Mouse (Mus musculus): ENCODE results near the gene Cars. TPM values are rescaled to one million over a fixed set of nuclear protein-coding genes. Genes with fewer than 3 reads are reported as not detected.

Gene Cars
- polyA plus RNA-seq, 1 experiment from 2014 or later = 56.6 TPM

DNA sequence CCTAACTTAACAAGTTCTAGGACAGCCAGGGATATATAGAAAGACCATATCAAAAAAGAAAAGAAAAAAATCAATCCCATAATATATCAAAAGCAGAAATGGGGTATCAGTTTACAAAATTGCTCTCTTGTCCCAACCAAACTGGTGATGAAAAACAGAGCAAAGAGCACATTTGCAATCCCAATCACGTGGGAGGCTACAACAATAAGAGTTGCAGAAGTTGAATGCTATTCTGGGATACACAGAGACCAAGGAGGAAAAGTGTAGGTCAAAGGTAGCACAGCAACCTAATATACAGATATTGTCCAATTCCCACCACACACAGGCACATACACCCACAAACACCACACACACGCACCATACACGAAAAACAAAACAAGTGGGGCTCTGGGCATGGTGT is 63.6 kb downstream of the Cars start:
- H3K27ac ChIP-seq (ENCODE audit: low read length) = no peak overlapping the region
- H3K4me3 ChIP-seq (ENCODE audit: low read length) = no peak overlapping the region
- peaks cover 55% of the 10 kb centered on the region for H3K36me3 ChIP-seq (ENCODE audit: control insufficient read depth, insufficient read depth, low read length)
- no peaks in the 10 kb centered on the region for H3K4me1 ChIP-seq (replicated peaks; ENCODE audit: control insufficient read depth, insufficient read depth, low read length)
- no peaks in the 10 kb centered on the region for H3K27me3 ChIP-seq (ENCODE audit: control insufficient read depth, insufficient read depth, low read depth, low read length)
- 81% methylated on average over 3 of the region's 3 CpGs for WGBS
- H3K9me3 ChIP-seq (ENCODE audit: control insufficient read depth, low read length) = no peaks in the 10 kb centered on the region
- no peak overlapping the region for H3K9ac ChIP-seq (ENCODE audit: low read length)
- no peak for ATAC-seq (ENCODE audit: low read depth)
- no peak overlapping the region for H3K4me2 ChIP-seq (ENCODE audit: low read depth, low read length)

GRCm38 (mm10) chr7:143533284-143533683 is 66.6 kb downstream of the Cars start:
- H3K4me2 ChIP-seq (ENCODE audit: low read depth, low read length) = no peak overlapping the region
- no peak overlapping the region for H3K4me3 ChIP-seq (ENCODE audit: low read length)
- no peaks in the 10 kb centered on the region for H3K9me3 ChIP-seq (ENCODE audit: control insufficient read depth, low read length)
- ATAC-seq (ENCODE audit: low read depth) = no peak
- H3K27ac ChIP-seq (ENCODE audit: low read length) = no peak overlapping the region
- 75% methylated on average over 2 of the region's 2 CpGs for WGBS
- H3K27me3 ChIP-seq (ENCODE audit: control insufficient read depth, insufficient read depth, low read depth, low read length) = no peaks in the 10 kb centered on the region
- peaks cover 72% of the 10 kb centered on the region for H3K36me3 ChIP-seq (ENCODE audit: control insufficient read depth, insufficient read depth, low read length)
- no peak overlapping the region for H3K9ac ChIP-seq (ENCODE audit: low read length)
- H3K4me1 ChIP-seq (replicated peaks; ENCODE audit: control insufficient read depth, insufficient read depth, low read length) = no peaks in the 10 kb centered on the region

DNA sequence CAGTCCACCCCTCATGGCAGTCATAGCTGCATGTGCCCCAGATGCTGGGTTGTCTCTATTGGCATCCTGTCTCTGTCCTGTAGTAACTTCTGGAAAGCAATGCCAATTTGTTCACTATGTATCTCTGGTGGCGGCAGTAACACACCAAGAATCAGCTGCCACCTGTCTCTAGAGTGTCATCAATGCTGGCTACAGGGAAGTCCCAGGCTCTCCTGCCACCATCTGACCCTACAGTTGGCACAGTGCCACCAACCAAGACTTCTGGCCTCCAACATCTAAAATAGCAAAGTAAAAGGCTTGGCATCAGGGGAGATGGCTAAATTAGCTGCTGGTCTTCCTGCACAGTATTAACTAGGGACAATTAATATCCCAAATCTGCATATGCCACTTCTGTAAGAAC is 67.5 kb downstream of the Cars start:
- H3K9me3 ChIP-seq (ENCODE audit: control insufficient read depth, low read length) = no peaks in the 10 kb centered on the region
- no peak overlapping the region for H3K4me3 ChIP-seq (ENCODE audit: low read length)
- 68% methylated on average over 1 of the region's 1 CpGs for WGBS
- ATAC-seq (ENCODE audit: low read depth) = no peak
- H3K4me1 ChIP-seq (replicated peaks; ENCODE audit: control insufficient read depth, insufficient read depth, low read length) = no peaks in the 10 kb centered on the region
- peaks cover 68% of the 10 kb centered on the region for H3K36me3 ChIP-seq (ENCODE audit: control insufficient read depth, insufficient read depth, low read length)
- no peak overlapping the region for H3K4me2 ChIP-seq (ENCODE audit: low read depth, low read length)
- H3K27ac ChIP-seq (ENCODE audit: low read length) = no peak overlapping the region
- no peak overlapping the region for H3K9ac ChIP-seq (ENCODE audit: low read length)
- no peaks in the 10 kb centered on the region for H3K27me3 ChIP-seq (ENCODE audit: control insufficient read depth, insufficient read depth, low read depth, low read length)

GRCm38 (mm10) chr7:143519333-143519732 is 80.6 kb downstream of the Cars start:
- Histone ChIP-seq H3K4me3 (ENCODE audit: low read length) (no peak overlapping the region), H3K27ac (ENCODE audit: low read length) (no peak overlapping the region), H3K36me3 (ENCODE audit: control insufficient read depth, insufficient read depth, low read length) (peaks cover 62% of the 10 kb centered on the region), H3K9me3 (ENCODE audit: control insufficient read depth, low read length) (no peaks in the 10 kb centered on the region), H3K4me1 (replicated peaks; ENCODE audit: control insufficient read depth, insufficient read depth, low read length) (no peaks in the 10 kb centered on the region), H3K9ac (ENCODE audit: low read length) (no peak overlapping the region), H3K4me2 (ENCODE audit: low read depth, low read length) (no peak overlapping the region), H3K27me3 (ENCODE audit: control insufficient read depth, insufficient read depth, low read depth, low read length) (no peaks in the 10 kb centered on the region)
- ATAC-seq (ENCODE audit: low read depth) = no peak
- WGBS = 67% methylated on average over 4 of the region's 4 CpGs

DNA sequence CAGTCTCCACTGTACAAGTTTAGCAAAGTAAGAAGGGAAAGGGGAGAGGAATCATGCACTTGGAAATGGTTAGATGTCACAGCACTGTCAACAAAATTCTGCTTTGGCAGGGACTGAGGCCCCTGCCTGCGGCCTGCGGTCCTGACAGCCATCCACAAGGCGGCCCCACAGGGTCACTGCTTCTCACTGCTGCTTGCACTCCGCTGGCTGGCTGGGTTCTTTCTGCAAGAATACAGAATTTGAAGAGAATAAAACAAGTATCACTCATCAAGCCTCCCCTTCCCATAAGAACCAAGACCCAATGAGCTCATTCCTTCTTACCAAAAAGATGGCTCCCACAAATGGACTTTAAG is 85.5 kb downstream of the Cars start:
- Histone ChIP-seq H3K4me1 (replicated peaks; ENCODE audit: control insufficient read depth, insufficient read depth, low read length) (no peaks in the 10 kb centered on the region), H3K9me3 (ENCODE audit: control insufficient read depth, low read length) (no peaks in the 10 kb centered on the region), H3K27ac (ENCODE audit: low read length) (no peak overlapping the region), H3K4me2 (ENCODE audit: low read depth, low read length) (no peak overlapping the region), H3K4me3 (ENCODE audit: low read length) (no peak overlapping the region), H3K9ac (ENCODE audit: low read length) (no peak overlapping the region), H3K27me3 (ENCODE audit: control insufficient read depth, insufficient read depth, low read depth, low read length) (no peaks in the 10 kb centered on the region), H3K36me3 (ENCODE audit: control insufficient read depth, insufficient read depth, low read length) (peaks cover 36% of the 10 kb centered on the region)
- no peak for ATAC-seq (ENCODE audit: low read depth)
- 82% methylated on average over 4 of the region's 4 CpGs for WGBS

DNA sequence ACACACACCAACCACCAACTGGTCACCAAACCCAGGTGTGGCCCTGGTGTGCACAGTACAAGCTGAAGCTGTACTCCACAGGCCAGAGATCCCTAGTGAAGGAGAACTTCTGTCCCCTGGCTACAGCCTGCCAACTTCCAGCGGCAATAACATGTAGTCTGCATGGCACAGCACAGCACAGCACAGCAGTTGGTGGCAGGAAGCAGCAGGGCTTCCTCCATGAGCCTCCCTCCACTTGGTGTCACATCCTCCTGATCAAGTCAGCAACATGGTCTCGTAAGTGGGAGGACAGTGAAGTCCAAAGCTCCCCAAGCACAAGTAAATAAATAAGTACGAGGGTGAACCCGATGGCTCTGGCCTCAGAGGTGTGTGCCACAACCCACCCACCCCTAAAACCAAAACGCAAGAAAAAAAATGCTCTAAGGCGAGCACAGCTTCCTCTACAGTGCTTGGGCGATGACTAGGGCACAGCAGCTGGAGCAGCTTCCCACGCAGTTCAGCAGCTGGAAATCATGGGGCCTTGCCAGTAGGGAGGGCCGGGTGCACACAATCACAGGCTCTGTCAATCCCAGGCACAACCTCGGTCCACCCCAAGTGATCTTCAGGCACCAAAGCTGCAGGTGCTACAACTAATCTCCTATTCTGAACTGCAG is 86.0 kb downstream of the Cars start:
- WGBS = 78% methylated on average over 10 of the region's 10 CpGs
- no peaks in the 10 kb centered on the region for H3K9me3 ChIP-seq (ENCODE audit: control insufficient read depth, low read length)
- no peak overlapping the region for H3K4me3 ChIP-seq (ENCODE audit: low read length)
- no peak overlapping the region for H3K27ac ChIP-seq (ENCODE audit: low read length)
- ATAC-seq (ENCODE audit: low read depth) = no peak
- H3K4me2 ChIP-seq (ENCODE audit: low read depth, low read length) = no peak overlapping the region
- H3K4me1 ChIP-seq (replicated peaks; ENCODE audit: control insufficient read depth, insufficient read depth, low read length) = no peaks in the 10 kb centered on the region
- H3K9ac ChIP-seq (ENCODE audit: low read length) = no peak overlapping the region
- H3K27me3 ChIP-seq (ENCODE audit: control insufficient read depth, insufficient read depth, low read depth, low read length) = no peaks in the 10 kb centered on the region
- H3K36me3 ChIP-seq (ENCODE audit: control insufficient read depth, insufficient read depth, low read length) = peaks cover 31% of the 10 kb centered on the region

DNA sequence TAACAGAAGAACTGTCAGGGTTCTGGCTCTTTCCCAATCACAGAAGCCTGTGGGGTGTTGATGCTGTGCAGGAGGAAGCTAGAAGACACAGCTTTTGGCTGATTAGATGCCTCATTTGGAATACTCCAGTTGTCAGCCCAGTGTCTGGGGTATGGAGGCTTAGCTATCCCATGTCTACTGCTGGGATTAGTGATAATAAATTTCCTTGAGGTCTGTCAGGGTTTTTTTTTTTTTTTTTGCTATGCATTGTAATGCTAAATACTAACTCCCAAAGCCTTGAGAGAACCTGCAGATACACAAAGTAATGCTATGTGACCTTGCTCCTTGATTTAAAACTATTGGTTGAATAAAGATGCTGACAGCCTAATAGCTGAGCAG is 88.6 kb downstream of the Cars start:
- ATAC-seq (ENCODE audit: low read depth) = no peak
- H3K9me3 ChIP-seq (ENCODE audit: control insufficient read depth, low read length) = no peaks in the 10 kb centered on the region

GRCm38 (mm10) chr7:143510593-143511334 is 89.1 kb downstream of the Cars start:
- no peak for ATAC-seq (ENCODE audit: low read depth)
- H3K4me3 ChIP-seq (ENCODE audit: low read length) = no peak overlapping the region
- WGBS = 74% methylated on average over 3 of the region's 3 CpGs

More for the DNA sequence above, 88.6 kb downstream of the Cars start:
- Histone ChIP-seq H3K9ac (ENCODE audit: low read length) (no peak overlapping the region), H3K4me1 (replicated peaks; ENCODE audit: control insufficient read depth, insufficient read depth, low read length) (no peaks in the 10 kb centered on the region), H3K27ac (ENCODE audit: low read length) (no peak overlapping the region), H3K4me2 (ENCODE audit: low read depth, low read length) (no peak overlapping the region), H3K4me3 (ENCODE audit: low read length) (no peak overlapping the region), H3K27me3 (ENCODE audit: control insufficient read depth, insufficient read depth, low read depth, low read length) (no peaks in the 10 kb centered on the region), H3K36me3 (ENCODE audit: control insufficient read depth, insufficient read depth, low read length) (peaks cover 25% of the 10 kb centered on the region)

GRCm38 (mm10) chr7:143509566-143509965 is 90.3 kb downstream of the Cars start:
- Histone ChIP-seq H3K4me3 (ENCODE audit: low read length) (no peak overlapping the region), H3K9me3 (ENCODE audit: control insufficient read depth, low read length) (no peaks in the 10 kb centered on the region), H3K9ac (ENCODE audit: low read length) (no peak overlapping the region), H3K27ac (ENCODE audit: low read length) (no peak overlapping the region), H3K4me1 (replicated peaks; ENCODE audit: control insufficient read depth, insufficient read depth, low read length) (no peaks in the 10 kb centered on the region), H3K4me2 (ENCODE audit: low read depth, low read length) (no peak overlapping the region), H3K27me3 (ENCODE audit: control insufficient read depth, insufficient read depth, low read depth, low read length) (peaks cover 2% of the 10 kb centered on the region), H3K36me3 (ENCODE audit: control insufficient read depth, insufficient read depth, low read length) (peaks cover 12% of the 10 kb centered on the region)
- ATAC-seq (ENCODE audit: low read depth) = no peak
- WGBS = 70% methylated on average over 1 of the region's 1 CpGs

More at GRCm38 (mm10) chr7:143510593-143511334, 89.1 kb downstream of the Cars start:
- H3K9ac ChIP-seq (ENCODE audit: low read length) = no peak overlapping the region
- H3K27me3 ChIP-seq (ENCODE audit: control insufficient read depth, insufficient read depth, low read depth, low read length) = no peaks in the 10 kb centered on the region
- H3K4me2 ChIP-seq (ENCODE audit: low read depth, low read length) = no peak overlapping the region
- no peaks in the 10 kb centered on the region for H3K9me3 ChIP-seq (ENCODE audit: control insufficient read depth, low read length)
- no peak overlapping the region for H3K27ac ChIP-seq (ENCODE audit: low read length)
- no peaks in the 10 kb centered on the region for H3K4me1 ChIP-seq (replicated peaks; ENCODE audit: control insufficient read depth, insufficient read depth, low read length)
- peaks cover 20% of the 10 kb centered on the region for H3K36me3 ChIP-seq (ENCODE audit: control insufficient read depth, insufficient read depth, low read length)

Measured in lung, embryonic 16.5 days (tissue).